Mouse (Mus musculus) midbrain, postnatal 0 days (tissue): ENCODE results near the gene Aes. TPM values are rescaled to one million over a fixed set of nuclear protein-coding genes. Genes with fewer than 3 reads are reported as not detected.

Source experiments
- ATAC-seq: fragments of 200-750 bp; cut with Nextera tagmentation; 2 replicates; pipeline ENCODE4 v1.8.0; 2017; ENCODE audit warnings: moderate number of reproducible peaks, mild to moderate bottlenecking, moderate TSS enrichment, moderate library complexity; ENCODE audit not compliant: low FRiP score
- DNase-seq: peaks from one replicate; pipeline ENCODE4 v3.0.0-alpha.2; 2015; ENCODE audit warnings: low spot score
- H3K27ac ChIP-seq: fragments of 300-500 bp; sonication (generic); 2 replicates; pipeline ENCODE4 v1.5.1; 2014; ENCODE audit warnings: low read depth, mild to moderate bottlenecking, low read length, mixed read lengths
- H3K27me3 ChIP-seq: fragments of 300-500 bp; sonication (generic); 2 replicates; pipeline ENCODE4 v1.6.1; 2014; ENCODE audit warnings: low read length, control low read depth, mixed read lengths; ENCODE audit not compliant: insufficient read depth
- H3K36me3 ChIP-seq: fragments of 300-500 bp; sonication (generic); 2 replicates; pipeline ENCODE4 v1.6.1; 2014; ENCODE audit warnings: low read length, control low read depth, mixed read lengths; ENCODE audit not compliant: insufficient read depth
- H3K4me1 ChIP-seq: fragments of 300-500 bp; sonication (generic); 2 replicates; pipeline ENCODE4 v1.6.1; 2014; ENCODE audit warnings: mild to moderate bottlenecking, control low read depth, antibody characterized with exemption, low read length, mixed read lengths; ENCODE audit not compliant: insufficient read depth
- H3K4me2 ChIP-seq: fragments of 300-500 bp; sonication (generic); 2 replicates; pipeline ENCODE4 v1.6.1; 2014; ENCODE audit warnings: low read depth, mild to moderate bottlenecking, low read length, mixed read lengths; ENCODE audit not compliant: poor library complexity, severe bottlenecking
- H3K4me3 ChIP-seq: fragments of 300-500 bp; sonication (generic); 2 replicates; pipeline ENCODE4 v1.5.1; 2014; ENCODE audit warnings: low read depth, mild to moderate bottlenecking, low read length, moderate library complexity
- H3K9ac ChIP-seq: fragments of 300-500 bp; sonication (generic); replicated peaks from 2 replicates; pipeline ENCODE4 v1.6.1; 2014; ENCODE audit warnings: mild to moderate bottlenecking, low read length, moderate library complexity, mixed read lengths; ENCODE audit not compliant: poor library complexity, severe bottlenecking
- H3K9me3 ChIP-seq: fragments of 300-500 bp; sonication (generic); 2 replicates; pipeline ENCODE4 v1.6.1; 2016; ENCODE audit warnings: low read length, control low read depth
- CTCF ChIP-seq: IDR thresholded peaks from 2 replicates; pipeline ENCODE4 v1.5.1; 2016; ENCODE audit warnings: antibody characterized with exemption, mild to moderate bottlenecking
- WGBS: fragments of 180-500 bp; shearing (Covaris S2); extraction: QIAGEN DNeasy Blood & Tissue Kit; methylation state at CpG from one replicate; pipeline ENCODE4 v1.1.7; 2014; 5-methylcytosine and 5-hydroxymethylcytosine counted together
- polyA plus RNA-seq: library from polyadenylated mRNA; unstranded; fragments of >200 nt; fragmentation: Nextera tagmentation; extraction: Ambion mirVana; gene quantifications from 2 replicates; pipeline ENCODE4 v1.2.1, GENCODE M21; 2015
- total RNA-seq: library from RNA; depleted of rRNA; stranded (reverse); fragments of >200 nt; gene quantifications from 2 replicates; pipeline ENCODE4 v1.2.3, GENCODE M21; 2014

The Aes gene
- total and polyA plus RNA-seq, 2 experiments from 2014 or later: 662 to 805 TPM

DNA sequence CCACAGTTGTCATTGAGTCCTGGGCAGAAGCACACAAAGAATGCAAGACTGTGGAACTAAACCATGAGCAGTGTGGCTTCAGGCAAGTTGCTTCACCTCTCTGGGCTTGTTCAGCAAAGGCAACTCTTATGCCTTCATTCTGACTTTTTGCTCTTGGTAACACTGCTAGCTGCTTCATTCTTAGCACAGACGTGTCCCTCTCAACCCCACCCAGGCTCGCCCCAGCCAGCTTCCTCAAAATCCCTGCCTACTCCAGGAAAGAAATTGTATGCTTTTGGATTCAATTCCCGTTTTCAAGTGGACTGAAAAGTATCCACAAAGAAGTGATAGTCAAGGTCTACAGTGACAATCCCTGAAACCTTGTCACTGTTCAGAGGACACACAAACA lies 39.3 kb upstream of the Aes start:
- Histone ChIP-seq H3K9ac (no peak overlapping the region), H3K9me3 (no peaks in the 10 kb centered on the region), H3K27ac (no peak overlapping the region), H3K27me3 (no peaks in the 10 kb centered on the region; the same call in 1 of the 2 replicates), H3K36me3 (no peaks in the 10 kb centered on the region), H3K4me3 (no peak overlapping the region), H3K4me1 (no peaks in the 10 kb centered on the region), H3K4me2 (no peak overlapping the region)
- ATAC-seq: no peak
- no peak for TF ChIP-seq CTCF
- WGBS: 72% methylated on average over 3 of the region's 3 CpGs
- no peak for DNase-seq

DNA sequence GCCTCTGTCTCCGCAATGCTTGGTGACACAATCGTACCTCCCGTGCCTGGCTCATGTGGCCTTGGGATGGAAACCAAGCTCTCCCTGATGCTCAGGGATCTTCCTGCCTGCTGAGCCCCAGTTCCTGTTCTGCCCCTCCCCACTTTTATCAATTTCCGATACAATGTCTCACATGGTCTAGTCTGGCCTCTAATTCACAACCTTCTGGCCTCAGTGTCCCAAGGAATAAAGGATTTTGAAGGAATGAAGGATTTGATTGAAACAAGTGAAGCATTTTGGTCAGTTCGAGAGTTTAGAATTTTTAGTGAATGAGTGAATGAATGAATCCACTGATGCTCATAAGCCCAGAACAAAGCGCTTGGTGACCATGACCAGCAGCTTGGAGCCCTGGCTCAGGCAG lies 36.1 kb upstream of the Aes start:
- H3K4me1 ChIP-seq: no peaks in the 10 kb centered on the region
- no peak for DNase-seq
- ATAC-seq: no peak
- H3K36me3 ChIP-seq: 0 out of 2 replicates have a peak, but pooled peaks cover 2% of the 10 kb centered on the region
- no peak overlapping the region for H3K4me3 ChIP-seq
- H3K27me3 ChIP-seq: no peaks in the 10 kb centered on the region; the same call in 1 of the 2 replicates
- no peaks in the 10 kb centered on the region for H3K9me3 ChIP-seq
- TF ChIP-seq CTCF: no peak
- no peak overlapping the region for H3K4me2 ChIP-seq
- H3K9ac ChIP-seq: no peak overlapping the region
- no peak overlapping the region for H3K27ac ChIP-seq
- 76% methylated on average over 6 of the region's 6 CpGs for WGBS

GRCm38 (mm10) chr10:81523570-81523969 lies 35.7 kb upstream of the Aes start:
- no peak overlapping the region for H3K9ac ChIP-seq
- 20% methylated on average over 19 of the region's 19 CpGs for WGBS

GRCm38 (mm10) chr10:81524051-81524605 lies 35.2 kb upstream of the Aes start, which contains the start of gene Gna15:
Gene Gna15, minus strand, starts transcription at chr10:81524225.
- H3K9ac ChIP-seq: no peak within 1 kb of the TSS

More at GRCm38 (mm10) chr10:81523570-81523969, 35.7 kb upstream of the Aes start:
- Histone ChIP-seq H3K4me1 (no peaks in the 10 kb centered on the region), H3K27ac (no peak overlapping the region), H3K27me3 (no peaks in the 10 kb centered on the region; the same call in 1 of the 2 replicates), H3K9me3 (no peaks in the 10 kb centered on the region), H3K36me3 (0 out of 2 replicates have a peak, but pooled peaks cover 2% of the 10 kb centered on the region), H3K4me3 (no peak overlapping the region), H3K4me2 (no peak overlapping the region)
- TF ChIP-seq CTCF: no peak
- DNase-seq (no peak), ATAC-seq (no peak)

DNA sequence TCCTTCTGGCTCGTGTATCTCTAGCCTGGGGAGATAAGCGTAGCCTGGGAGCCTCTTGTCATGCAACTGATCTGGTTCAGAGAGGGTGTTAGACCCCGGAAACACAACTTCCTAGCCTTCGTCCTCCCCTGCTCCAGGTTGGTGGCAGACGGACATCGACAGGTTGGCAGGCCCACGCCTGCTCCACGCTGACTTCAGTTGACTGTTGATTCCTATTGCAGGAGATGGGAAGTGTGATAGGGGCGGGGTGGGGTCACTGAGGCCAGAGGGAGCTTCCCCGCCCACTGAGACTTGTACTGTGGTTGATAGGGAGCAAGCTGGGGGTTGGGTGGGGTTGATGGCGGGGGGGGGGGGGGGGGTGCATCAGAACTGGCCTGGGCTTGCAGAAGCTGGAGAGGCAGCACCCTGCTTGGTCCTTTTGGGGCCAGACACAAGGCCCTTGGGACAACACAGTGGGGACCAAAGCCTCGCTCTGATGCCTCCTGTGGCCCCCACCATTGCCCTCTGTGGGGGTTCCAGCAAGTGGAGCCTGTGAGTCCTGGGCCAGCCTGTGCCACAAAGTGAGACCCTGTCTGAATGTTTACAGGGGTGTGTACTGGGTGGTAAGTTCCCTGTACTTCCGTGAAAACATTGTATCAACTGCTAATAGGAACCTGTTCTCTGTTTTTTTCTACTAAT lies 34.1 kb upstream of the Aes start:
- WGBS: 63% methylated on average over 12 of the region's 13 CpGs
- Histone ChIP-seq H3K4me3 (no peak overlapping the region), H3K9me3 (no peaks in the 10 kb centered on the region), H3K4me1 (no peaks in the 10 kb centered on the region), H3K9ac (no peak overlapping the region), H3K27ac (no peak overlapping the region), H3K27me3 (no peaks in the 10 kb centered on the region; the same call in 1 of the 2 replicates), H3K4me2 (no peak overlapping the region), H3K36me3 (peaks cover 18% of the 10 kb centered on the region)
- DNase-seq (no peak), ATAC-seq (no peak)
- TF ChIP-seq CTCF: no peak

More at GRCm38 (mm10) chr10:81524051-81524605, 35.2 kb upstream of the Aes start, which contains the start of gene Gna15:
- no peaks in the 10 kb centered on the region for H3K4me1 ChIP-seq
- no peak for TF ChIP-seq CTCF
- H3K36me3 ChIP-seq: peaks cover 7% of the 10 kb centered on the region; the same call in 1 of the 2 replicates
- no peaks in the 10 kb centered on the region; the same call in 1 of the 2 replicates for H3K27me3 ChIP-seq
- WGBS: 16% methylated on average over 9 of the region's 9 CpGs
- H3K27ac ChIP-seq: no peak within 1 kb of the TSS
- DNase-seq: no peak
- ATAC-seq: no peak
- no peak within 1 kb of the TSS for H3K4me3 ChIP-seq
- no peak within 1 kb of the TSS for H3K4me2 ChIP-seq
- H3K9me3 ChIP-seq: no peaks in the 10 kb centered on the region

- peak; percentile 89 for TF ChIP-seq CTCF
- ATAC-seq: no peak
- H3K4me1 ChIP-seq: no peaks in the 10 kb centered on the region
- H3K4me2 ChIP-seq: no peak overlapping the region
- DNase-seq: peak; percentile 46
- H3K27me3 ChIP-seq: no peaks in the 10 kb centered on the region; the same call in 1 of the 2 replicates
- H3K9ac ChIP-seq: no peak overlapping the region
- H3K9me3 ChIP-seq: no peaks in the 10 kb centered on the region
- H3K4me3 ChIP-seq: no peak overlapping the region
- 19% methylated on average over 14 of the region's 14 CpGs for WGBS
- H3K36me3 ChIP-seq: peaks cover 33% of the 10 kb centered on the region
- no peak overlapping the region for H3K27ac ChIP-seq
Measured at GRCm38 (mm10) chr10:81526779-81527178, 32.5 kb upstream of the Aes start.
